Mouse (Mus musculus) MEL (cell line): Measurements from ENCODE around the gene Nell2. TPM values are rescaled to one million over a fixed set of nuclear protein-coding genes. Genes with fewer than 3 reads are reported as not detected.

Source experiments
- DNase-seq: peaks from one replicate; pipeline ENCODE4 v3.0.0; 2011; ENCODE audit warnings: low read depth, low spot score
- H3K27ac ChIP-seq: 2 replicates; pipeline ENCODE4 v1.5.1; 2012; ENCODE audit warnings: low read depth, mild to moderate bottlenecking, control low read depth, low read length, moderate library complexity; ENCODE audit not compliant: control insufficient read depth
- H3K27me3 ChIP-seq, 2 experiments: fragments of 150-350 bp in 1 of 2; sonication (generic) in 1 of 2; 2 replicates each; pipeline ENCODE4 v1.6.1; 2012; ENCODE audit warnings: low read length in 2 of 2, mild to moderate bottlenecking in 2 of 2, improper control_type of control experiment in 1 of 2, moderate library complexity in 1 of 2; ENCODE audit not compliant: insufficient read depth in 2 of 2, control insufficient read depth in 1 of 2
- H3K36me3 ChIP-seq, 2 experiments: 2 replicates each; pipeline ENCODE4 v1.6.1; 2012 to 2014; ENCODE audit warnings: low read length in 2 of 2, improper control_type of control experiment in 1 of 2, inconsistent platforms in 1 of 2, mild to moderate bottlenecking in 1 of 2; ENCODE audit not compliant: insufficient read depth in 2 of 2, control insufficient read depth in 1 of 2
- H3K4me1 ChIP-seq, 2 experiments: fragments of 150-350 bp in 1 of 2; sonication (generic) in 1 of 2; 2 replicates each; pipeline ENCODE4 v1.6.1; 2012; ENCODE audit warnings: low read length in 2 of 2, improper control_type of control experiment in 1 of 2, mild to moderate bottlenecking in 1 of 2; ENCODE audit not compliant: insufficient read depth in 2 of 2, control insufficient read depth in 1 of 2
- H3K4me3 ChIP-seq, 2 experiments: fragments of 150-350 bp in 1 of 2; sonication (generic) in 1 of 2; 2 replicates each; pipeline ENCODE4 v1.5.1; 2012; ENCODE audit warnings: low read depth in 2 of 2, low read length in 2 of 2, mild to moderate bottlenecking in 2 of 2, moderate library complexity in 2 of 2, control low read depth in 1 of 2, improper control_type of control experiment in 1 of 2; ENCODE audit not compliant: control insufficient read depth in 1 of 2, insufficient read depth in 1 of 2
- H3K79me2 ChIP-seq: 2 replicates; pipeline ENCODE4 v1.6.1; 2012; ENCODE audit warnings: mild to moderate bottlenecking, low read length, moderate library complexity; ENCODE audit not compliant: control insufficient read depth, poor library complexity, insufficient read depth
- H3K9ac ChIP-seq: 2 replicates; pipeline ENCODE4 v1.6.1; 2012; ENCODE audit warnings: low read depth, mild to moderate bottlenecking, control low read depth, low read length, moderate library complexity; ENCODE audit not compliant: control insufficient read depth, poor library complexity, severe bottlenecking
- H3K9me3 ChIP-seq: fragments of 150-350 bp; sonication (generic); replicated peaks from 2 replicates; pipeline ENCODE4 v1.6.1; 2012; ENCODE audit warnings: mild to moderate bottlenecking, low read length, improper control_type of control experiment, moderate library complexity; ENCODE audit not compliant: insufficient read depth
- CHD1 ChIP-seq: IDR thresholded peaks from 2 replicates; pipeline ENCODE4 v1.6.1; 2012; ENCODE audit warnings: low read depth, mild to moderate bottlenecking, inconsistent platforms, low read length, improper control_type of control experiment
- ELF1 ChIP-seq: IDR thresholded peaks from 2 replicates; pipeline ENCODE4 v1.6.1; 2014; ENCODE audit warnings: low read depth, mild to moderate bottlenecking, inconsistent platforms, low read length, improper control_type of control experiment, moderate library complexity
- EP300 ChIP-seq, 2 experiments: IDR thresholded peaks; 2 replicates each; pipeline ENCODE4 v1.6.1; 2011; ENCODE audit warnings: improper control_type of control experiment in 2 of 2, low read length in 2 of 2, low read depth in 1 of 2, mild to moderate bottlenecking in 1 of 2
- GABPA ChIP-seq: IDR thresholded peaks from 2 replicates; pipeline ENCODE4 v1.6.1; 2012; ENCODE audit warnings: low read depth, mild to moderate bottlenecking, inconsistent platforms, low read length, improper control_type of control experiment, moderate library complexity
- GATA1 ChIP-seq: IDR thresholded peaks from 2 replicates; pipeline ENCODE4 v1.6.1; 2011; ENCODE audit warnings: low read depth, low read length, improper control_type of control experiment
- KAT2A ChIP-seq: conservative IDR thresholded peaks from 2 replicates; pipeline ENCODE4 v1.6.1; 2012; ENCODE audit warnings: low read depth, low read length, improper control_type of control experiment, inconsistent platforms
- MAFK ChIP-seq: IDR thresholded peaks from 2 replicates; pipeline ENCODE4 v1.6.1; 2011; ENCODE audit warnings: low read depth, mild to moderate bottlenecking, low read length, improper control_type of control experiment, borderline replicate concordance
- MAX ChIP-seq: IDR thresholded peaks from 2 replicates; pipeline ENCODE4 v1.6.1; 2011; ENCODE audit warnings: low read length, improper control_type of control experiment
- MAZ ChIP-seq: IDR thresholded peaks from 2 replicates; pipeline ENCODE4 v1.6.1; 2012; ENCODE audit warnings: low read depth, mild to moderate bottlenecking, inconsistent platforms, low read length, improper control_type of control experiment
- MYB ChIP-seq: IDR thresholded peaks from 2 replicates; pipeline ENCODE4 v1.6.1; 2011; ENCODE audit warnings: mild to moderate bottlenecking, low read depth, low read length, improper control_type of control experiment
- NELFE ChIP-seq: IDR thresholded peaks from 2 replicates; pipeline ENCODE4 v1.6.1; 2011; ENCODE audit warnings: low read depth, low read length, improper control_type of control experiment
- POLR2A ChIP-seq, 2 experiments: IDR thresholded peaks; 2 replicates each; pipeline ENCODE4 v1.6.1; 2011 to 2012; ENCODE audit warnings: low read length in 2 of 2, mild to moderate bottlenecking in 2 of 2, control low read depth in 1 of 2, improper control_type of control experiment in 1 of 2, low read depth in 1 of 2, moderate library complexity in 1 of 2; ENCODE audit not compliant: control insufficient read depth in 1 of 2, insufficient read depth in 1 of 2, poor library complexity in 1 of 2
- POLR2AphosphoS5 ChIP-seq: IDR thresholded peaks from 2 replicates; pipeline ENCODE4 v1.6.1; 2012; ENCODE audit warnings: low read depth, borderline replicate concordance, mild to moderate bottlenecking, inconsistent platforms, low read length, moderate library complexity, mixed read lengths
- RAD21 ChIP-seq: IDR thresholded peaks from 2 replicates; pipeline ENCODE4 v1.6.1; 2011; ENCODE audit warnings: mild to moderate bottlenecking, low read depth, low read length, improper control_type of control experiment
- RCOR1 ChIP-seq: IDR thresholded peaks from 2 replicates; pipeline ENCODE4 v1.6.1; 2012; ENCODE audit warnings: low read depth, mild to moderate bottlenecking, inconsistent platforms, low read length, improper control_type of control experiment
- SIN3A ChIP-seq: IDR thresholded peaks from 2 replicates; pipeline ENCODE4 v1.6.1; 2012; ENCODE audit warnings: low read length, improper control_type of control experiment, inconsistent platforms
- SMC3 ChIP-seq: IDR thresholded peaks from 2 replicates; pipeline ENCODE4 v1.6.1; 2011; ENCODE audit warnings: low read depth, low read length, improper control_type of control experiment
- TBP ChIP-seq: IDR thresholded peaks from 2 replicates; pipeline ENCODE4 v1.8.0; 2011; ENCODE audit warnings: low read depth, low read length, improper control_type of control experiment
- TCF12 ChIP-seq: IDR thresholded peaks from 2 replicates; pipeline ENCODE4 v1.6.1; 2014; ENCODE audit warnings: low read depth, mild to moderate bottlenecking, inconsistent platforms, low read length, improper control_type of control experiment, moderate library complexity
- USF2 ChIP-seq, 2 experiments: IDR thresholded peaks; 2 replicates each; pipeline ENCODE4 v1.6.1; 2011 to 2012; ENCODE audit warnings: improper control_type of control experiment in 2 of 2, low read length in 2 of 2, borderline replicate concordance in 1 of 2, inconsistent platforms in 1 of 2, low read depth in 1 of 2, mild to moderate bottlenecking in 1 of 2; ENCODE audit not compliant: insufficient read depth in 1 of 2
- ZC3H11A ChIP-seq: IDR thresholded peaks from 2 replicates; pipeline ENCODE4 v1.6.1; 2012; ENCODE audit warnings: low read depth, mild to moderate bottlenecking, inconsistent platforms, low read length, improper control_type of control experiment
- ZKSCAN1 ChIP-seq: IDR thresholded peaks from 2 replicates; pipeline ENCODE4 v1.6.1; 2012; ENCODE audit warnings: low read depth, mild to moderate bottlenecking, inconsistent platforms, low read length, improper control_type of control experiment, moderate library complexity
- ZMIZ1 ChIP-seq: IDR thresholded peaks from 2 replicates; pipeline ENCODE4 v1.6.1; 2012; ENCODE audit warnings: low read depth, mild to moderate bottlenecking, inconsistent platforms, low read length, improper control_type of control experiment, moderate library complexity
- ZNF384 ChIP-seq: IDR thresholded peaks from 2 replicates; pipeline ENCODE4 v1.6.1; 2012; ENCODE audit warnings: low read depth, mild to moderate bottlenecking, inconsistent platforms, low read length, improper control_type of control experiment
- polyA plus RNA-seq, 2 experiments: library from polyadenylated mRNA; stranded (reverse) in 1 of 2; unstranded in 1 of 2; fragments of >175 nt in 1 of 2; fragments of >200 nt in 1 of 2; gene quantifications; 2 replicates each; pipeline versions ENCODE4 v1.2.1 to v1.2.4; 2012; ENCODE audit warnings: low replicate concordance in 2 of 2, low read depth in 1 of 2; ENCODE audit not compliant: insufficient read length in 2 of 2, insufficient read depth in 1 of 2, missing spikeins in 1 of 2
- total RNA-seq: library from RNA; depleted of rRNA; stranded (reverse); fragments of 300-350 nt; gene quantifications from 2 replicates; pipeline ENCODE4 v1.2.3, GENCODE M21; 2012

Nell2 gene
- total and polyA plus RNA-seq, 3 experiments = not detected

DNA sequence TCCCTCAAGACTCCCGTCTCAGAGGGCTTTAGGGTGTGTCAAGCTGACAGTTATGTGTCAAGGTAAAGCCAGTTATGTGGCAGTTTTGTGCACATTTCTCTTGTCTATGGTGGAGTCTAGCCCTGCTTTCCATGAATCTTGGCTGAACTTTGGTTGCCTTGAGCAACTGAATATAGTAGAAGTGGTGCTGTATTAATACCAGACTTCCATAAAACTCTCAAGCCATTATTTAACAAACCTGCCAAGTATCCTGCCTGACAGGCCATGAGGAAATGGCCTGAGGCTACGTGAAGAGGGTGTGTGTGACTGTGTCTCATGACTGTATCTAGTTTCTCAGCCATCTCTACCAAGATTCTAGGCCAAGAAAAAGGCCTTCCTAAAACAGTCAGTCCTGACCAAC is 147.5 kb downstream of the Nell2 start:
- no peaks in the 10 kb centered on the region for H3K4me1 ChIP-seq
- H3K79me2 ChIP-seq = no peaks in the 10 kb centered on the region
- H3K9ac ChIP-seq = no peak overlapping the region
- H3K36me3 ChIP-seq = no peaks in the 10 kb centered on the region
- DNase-seq = no peak
- H3K27me3 ChIP-seq = no peaks in the 10 kb centered on the region
- no peak overlapping the region for H3K4me3 ChIP-seq
- TF ChIP-seq POLR2A (IDR thresholded peaks at IDR 0.05; ENCODE audit: control insufficient read depth in 1 of 2, insufficient read depth in 1 of 2, low read depth in 1 of 2, low read length in 2 of 2, poor library complexity in 1 of 2) (no peak), SMC3 (no peak), ZMIZ1 (no peak), KAT2A (no peak), USF2 (IDR thresholded peaks at IDR 0.05; ENCODE audit: borderline replicate concordance in 1 of 2, insufficient read depth in 1 of 2, low read depth in 1 of 2, low read length in 2 of 2) (no peak), MAFK (no peak), MAX (no peak), SIN3A (no peak)
- no peaks in the 10 kb centered on the region for H3K9me3 ChIP-seq
- H3K27ac ChIP-seq = no peak overlapping the region

DNA sequence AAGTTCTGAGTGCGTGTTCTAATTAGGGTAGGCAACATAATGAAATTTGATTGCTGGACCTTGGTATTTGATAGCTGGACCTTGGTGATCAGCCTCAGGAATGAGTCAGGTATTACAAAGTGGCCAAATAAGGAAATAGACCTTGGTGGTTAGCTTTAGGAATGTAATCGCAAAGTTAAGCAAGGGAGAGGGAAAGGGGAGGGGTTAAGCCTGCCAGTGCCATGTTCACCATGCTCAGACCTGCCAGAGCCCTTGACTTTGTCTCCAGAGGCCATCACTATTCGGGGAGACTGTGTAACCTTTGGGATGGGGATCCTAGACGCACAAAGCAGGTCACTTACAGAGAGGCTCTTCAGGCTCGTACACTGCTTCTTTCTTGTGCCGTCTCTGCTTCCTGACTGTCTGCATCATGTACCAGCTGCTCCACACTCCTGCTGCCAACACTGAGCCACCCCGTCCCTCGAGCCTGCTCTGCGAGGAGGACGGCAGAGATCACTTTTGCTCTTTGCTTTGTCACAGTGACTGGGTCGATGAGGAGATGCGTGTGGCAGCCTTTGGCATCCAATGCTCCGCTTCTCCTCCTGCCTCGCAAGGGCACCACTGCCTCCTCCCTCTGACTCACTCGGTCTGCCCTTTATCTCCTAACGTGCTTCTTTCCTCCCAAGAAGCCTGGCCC is 157.5 kb downstream of the Nell2 start:
- no peaks in the 10 kb centered on the region for H3K36me3 ChIP-seq
- no peaks in the 10 kb centered on the region for H3K4me1 ChIP-seq
- no peaks in the 10 kb centered on the region for H3K9me3 ChIP-seq
- H3K79me2 ChIP-seq = no peaks in the 10 kb centered on the region
- H3K9ac ChIP-seq = no peak overlapping the region
- TF ChIP-seq ZC3H11A (no peak), MAZ (no peak), ZNF384 (no peak), GABPA (no peak), MAX (no peak), NELFE (no peak), ELF1 (no peak), MAFK (no peak), ZKSCAN1 (no peak), RAD21 (no peak), KAT2A (no peak), CHD1 (no peak), POLR2AphosphoS5 (no peak), SIN3A (no peak), TCF12 (no peak), MYB (no peak), RCOR1 (no peak), EP300 (IDR thresholded peaks at IDR 0.05; ENCODE audit: low read depth in 1 of 2, low read length in 2 of 2) (no peak), TBP (no peak), GATA1 (no peak)
- no peak for DNase-seq
- no peaks in the 10 kb centered on the region for H3K27me3 ChIP-seq
- H3K4me3 ChIP-seq = no peak overlapping the region
- no peak overlapping the region for H3K27ac ChIP-seq
